Mouse (Mus musculus) adrenal gland, postnatal 0 days (tissue): ENCODE data around the gene Pon2. TPM values are rescaled to one million over a fixed set of nuclear protein-coding genes. Genes with fewer than 3 reads are reported as not detected.

Source experiments
- polyA plus RNA-seq: library from polyadenylated mRNA; unstranded; fragments of >200 nt; fragmentation: Nextera tagmentation; extraction: Ambion mirVana; gene quantifications from 2 replicates; pipeline ENCODE4 v1.2.1, GENCODE M21; 2015

Gene Pon2
- polyA plus RNA-seq: 39.6 and 85.5 TPM in 2 replicates

GRCm38 (mm10) chr6:5298092-5298554, at the start of gene Pon2:
TSS of gene Pon2 (minus strand) at chr6:5298455.

DNA sequence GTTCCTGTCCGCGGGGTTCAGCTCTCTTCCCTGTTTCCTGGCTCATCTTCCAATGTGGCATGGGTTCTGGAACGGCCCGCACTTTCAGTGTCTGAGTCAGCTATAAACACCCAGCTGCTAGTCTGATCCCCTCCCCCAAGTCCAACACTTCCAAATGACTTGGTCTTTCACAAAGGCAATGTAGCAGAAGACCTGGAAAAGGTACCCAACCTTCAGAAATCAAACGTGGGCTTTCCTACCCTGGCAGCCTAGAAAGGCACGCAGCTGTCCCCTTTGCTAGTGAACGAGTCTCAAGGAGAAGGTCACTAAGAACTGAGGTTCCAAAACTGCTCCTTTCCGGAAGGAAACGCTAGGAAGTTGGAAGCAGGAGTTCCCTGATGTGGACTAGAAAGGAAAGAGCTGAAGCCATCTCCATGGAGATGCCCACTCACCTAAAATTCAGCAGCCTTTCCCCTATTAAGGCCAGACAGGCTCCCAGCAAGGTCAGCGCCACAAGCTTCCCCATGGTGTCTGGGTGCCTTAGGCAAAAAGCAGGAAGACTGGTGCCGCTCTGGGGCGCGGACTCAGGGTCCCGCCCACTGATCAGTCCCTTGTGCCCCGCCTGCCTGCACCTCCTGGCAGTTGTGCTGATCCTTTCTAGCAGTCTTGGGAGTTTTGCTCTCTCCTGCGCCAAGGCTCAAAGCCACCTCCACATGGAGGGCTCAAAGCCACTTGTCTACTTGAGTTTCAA, 42.4 kb downstream of the Pon2 start, which contains the start of gene Pon3:
TSS of gene Pon3 (minus strand) at position 565 of the 730 bp plus-strand sequence.

Other genes with a start within 250 kb of the Pon2 start
- 12.4 and 20.7 TPM in 2 replicates for gene Pon1, start 104.5 kb downstream of the Pon2 start, polyA plus RNA-seq
- gene Pon3, start 42.2 kb downstream of the Pon2 start, polyA plus RNA-seq: 72.7 and 117 TPM in 2 replicates
- 4.7 and 8.2 TPM in 2 replicates for gene Asb4, start 84.9 kb upstream of the Pon2 start, polyA plus RNA-seq
- gene Pdk4, start 197.9 kb upstream of the Pon2 start, polyA plus RNA-seq: 6.2 and 6.8 TPM in 2 replicates